Mouse (Mus musculus) liver, embryonic 16.5 days (tissue): Measurements from ENCODE around the gene Sh3d19. TPM values are rescaled to one million over a fixed set of nuclear protein-coding genes. Genes with fewer than 3 reads are reported as not detected.

Experiments used
- ATAC-seq: fragments of 200-750 bp; cut with Nextera tagmentation; 2 replicates; pipeline ENCODE4 v1.8.0; 2017; ENCODE audit warnings: low read depth, mild to moderate bottlenecking, moderate number of reproducible peaks, moderate library complexity
- H3K27ac ChIP-seq: fragments of 300-500 bp; sonication (generic); 2 replicates; pipeline ENCODE4 v1.5.1; 2014; ENCODE audit warnings: mild to moderate bottlenecking, low read length
- H3K27me3 ChIP-seq: fragments of 300-500 bp; sonication (generic); 2 replicates; pipeline ENCODE4 v1.6.1; 2014; ENCODE audit warnings: low read depth, low read length, mixed read lengths; ENCODE audit not compliant: control insufficient read depth, insufficient read depth
- H3K36me3 ChIP-seq: fragments of 300-500 bp; sonication (generic); 2 replicates; pipeline ENCODE4 v1.6.1; 2014; ENCODE audit warnings: mild to moderate bottlenecking; ENCODE audit not compliant: control insufficient read depth, insufficient read depth
- H3K4me1 ChIP-seq: fragments of 300-500 bp; sonication (generic); 2 replicates; pipeline ENCODE4 v1.6.1; 2014; ENCODE audit warnings: low read depth, low read length, mixed read lengths; ENCODE audit not compliant: control insufficient read depth
- H3K4me2 ChIP-seq: fragments of 300-500 bp; sonication (generic); 2 replicates; pipeline ENCODE4 v1.6.1; 2014; ENCODE audit warnings: low read depth, low read length, mixed read lengths
- H3K4me3 ChIP-seq: fragments of 300-500 bp; sonication (generic); 2 replicates; pipeline ENCODE4 v1.5.1; 2014; ENCODE audit warnings: low read depth, mild to moderate bottlenecking, low read length
- H3K9ac ChIP-seq: fragments of 300-500 bp; sonication (generic); 2 replicates; pipeline ENCODE4 v1.6.1; 2014; ENCODE audit warnings: low read depth, low read length
- H3K9me3 ChIP-seq: fragments of 300-500 bp; sonication (generic); replicated peaks from 2 replicates; pipeline ENCODE4 v1.6.1; 2016; ENCODE audit warnings: low read length; ENCODE audit not compliant: control insufficient read depth
- WGBS: fragments of 180-500 bp; shearing (Covaris S2); extraction: QIAGEN DNeasy Blood & Tissue Kit; methylation state at CpG from one replicate; pipeline ENCODE4 v1.1.7; 2014; ENCODE audit not compliant: insufficient replicate concordance; 5-methylcytosine and 5-hydroxymethylcytosine counted together
- polyA plus RNA-seq: library from polyadenylated mRNA; unstranded; fragments of >200 nt; fragmentation: Nextera tagmentation; extraction: Ambion mirVana; gene quantifications from 2 replicates; pipeline ENCODE4 v1.2.1, GENCODE M21; 2015

Gene Sh3d19
- polyA plus RNA-seq, result 6.6 and 8.4 TPM in 2 replicates

DNA sequence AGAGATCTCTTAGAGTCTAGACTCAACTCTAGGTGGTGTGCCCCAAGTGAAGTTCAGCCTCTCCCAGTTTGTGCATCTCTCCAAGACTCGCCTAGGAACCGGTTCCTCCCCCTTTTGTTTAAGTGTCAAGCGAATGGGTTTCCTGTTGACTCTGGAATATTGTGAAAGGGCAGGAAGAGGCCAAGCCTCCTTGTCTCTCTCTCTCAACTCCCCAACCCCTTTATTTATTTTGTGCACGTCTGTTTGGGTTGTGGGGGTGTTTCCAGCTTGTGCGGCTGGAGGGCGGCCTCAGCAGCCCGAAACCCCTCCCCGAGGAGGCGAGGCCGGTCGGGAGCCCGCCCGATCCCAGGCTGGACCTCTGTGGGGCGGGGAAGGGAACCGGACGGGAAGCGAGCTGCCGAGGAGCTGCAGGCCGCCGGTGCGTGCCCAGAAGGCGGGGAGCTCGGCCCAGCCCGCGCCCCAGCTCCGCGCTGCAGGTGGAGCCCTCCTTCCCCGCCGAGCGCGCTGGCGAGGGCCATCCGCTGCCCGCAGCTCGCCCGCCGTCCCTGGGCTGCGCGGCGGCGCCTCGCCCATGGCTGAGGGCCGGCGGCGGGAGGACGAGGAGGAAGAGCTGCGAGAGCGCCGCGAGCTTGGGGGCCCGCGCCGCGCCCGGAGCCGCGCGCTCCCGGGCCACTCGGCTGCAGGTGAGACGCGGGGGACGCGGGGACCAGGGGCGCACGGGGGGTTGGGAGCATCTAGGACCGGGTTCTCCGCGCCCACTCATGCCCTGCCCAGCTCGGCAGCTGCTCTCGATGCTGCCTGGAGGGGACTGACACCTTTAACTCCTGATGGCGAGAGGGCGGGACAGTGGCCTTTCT is at the start of gene Sh3d19:
Gene Sh3d19, plus strand, starts transcription at position 368 of the 857 bp plus-strand sequence.
- peak within 1 kb of the TSS; percentile 82 for H3K4me2 ChIP-seq
- peak; percentile 91 for ATAC-seq
- peak within 1 kb of the TSS; percentile 69 for H3K27ac ChIP-seq
- H3K36me3 ChIP-seq, result no peaks in the 10 kb centered on the region
- WGBS, result 1% methylated on average over 66 of the region's 73 CpGs
- no peaks in the 10 kb centered on the region for H3K9me3 ChIP-seq
- H3K4me1 ChIP-seq, result peaks cover 9% of the 10 kb centered on the region
- H3K27me3 ChIP-seq, result peaks cover 3% of the 10 kb centered on the region
- peak within 1 kb of the TSS; percentile 65 for H3K9ac ChIP-seq
- peak within 1 kb of the TSS; percentile 73 for H3K4me3 ChIP-seq

DNA sequence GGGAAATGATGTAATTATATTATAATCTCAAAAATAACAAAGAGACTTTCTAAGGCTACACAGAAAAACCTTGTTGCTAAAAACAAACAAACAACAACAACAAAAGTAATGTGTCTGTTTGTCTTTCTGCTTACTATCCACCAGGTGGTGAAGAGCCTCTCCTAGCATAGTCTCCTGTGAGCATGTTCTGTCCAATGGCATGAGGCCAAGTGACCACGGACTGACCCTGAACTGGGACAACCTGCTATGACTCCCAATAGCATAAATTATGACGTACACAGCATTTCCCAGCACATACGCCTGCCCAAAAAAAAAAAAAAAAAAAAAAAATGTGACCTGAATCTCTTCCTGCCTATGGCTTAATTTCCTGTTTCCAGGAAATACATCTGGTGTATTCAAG is 48.6 kb upstream of the Sh3d19 start:
- no peak overlapping the region for H3K9ac ChIP-seq
- no peaks in the 10 kb centered on the region for H3K9me3 ChIP-seq
- no peak for ATAC-seq
- H3K36me3 ChIP-seq, result no peaks in the 10 kb centered on the region
- H3K4me3 ChIP-seq, result no peak overlapping the region
- no peaks in the 10 kb centered on the region for H3K4me1 ChIP-seq
- no peak overlapping the region for H3K4me2 ChIP-seq
- 60% methylated on average over 3 of the region's 3 CpGs for WGBS
- H3K27ac ChIP-seq, result no peak overlapping the region
- H3K27me3 ChIP-seq, result no peaks in the 10 kb centered on the region

DNA sequence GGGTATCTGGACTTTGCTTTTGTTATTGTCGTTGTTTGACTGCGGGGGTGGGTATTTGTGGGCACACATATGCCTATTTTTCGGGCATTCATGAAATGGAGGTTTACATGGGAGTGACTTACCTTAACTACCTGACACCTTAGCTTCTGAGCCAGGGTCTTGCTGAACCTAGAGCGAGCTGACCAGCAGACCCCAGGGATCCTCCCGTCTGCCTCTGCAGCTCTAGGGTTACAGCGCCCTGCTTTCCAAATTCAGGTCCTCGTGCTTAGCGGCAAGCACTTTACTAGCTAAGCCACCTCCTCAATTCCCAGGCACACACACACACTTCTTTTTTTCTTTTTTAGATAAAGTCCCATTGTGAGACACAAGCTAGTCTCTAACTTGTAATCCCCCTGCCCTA is 47.6 kb upstream of the Sh3d19 start:
- Histone ChIP-seq H3K27ac (no peak overlapping the region), H3K9me3 (no peaks in the 10 kb centered on the region), H3K4me3 (no peak overlapping the region), H3K4me1 (no peaks in the 10 kb centered on the region), H3K4me2 (no peak overlapping the region), H3K9ac (no peak overlapping the region), H3K36me3 (no peaks in the 10 kb centered on the region), H3K27me3 (no peaks in the 10 kb centered on the region)
- 77% methylated on average over 8 of the region's 8 CpGs for WGBS
- no peak for ATAC-seq

GRCm38 (mm10) chr3:85923954-85924945 is 46.7 kb upstream of the Sh3d19 start:
- Histone ChIP-seq H3K9me3 (no peaks in the 10 kb centered on the region), H3K9ac (no peak overlapping the region), H3K27me3 (no peaks in the 10 kb centered on the region), H3K4me2 (no peak overlapping the region), H3K27ac (no peak overlapping the region), H3K36me3 (no peaks in the 10 kb centered on the region), H3K4me3 (no peak overlapping the region), H3K4me1 (no peaks in the 10 kb centered on the region)
- ATAC-seq, result no peak
- 35% methylated on average over 18 of the region's 18 CpGs for WGBS

GRCm38 (mm10) chr3:85927296-85927695 is 43.6 kb upstream of the Sh3d19 start:
- Histone ChIP-seq H3K4me3 (no peak overlapping the region), H3K4me1 (no peaks in the 10 kb centered on the region), H3K9ac (no peak overlapping the region), H3K36me3 (no peaks in the 10 kb centered on the region), H3K27me3 (no peaks in the 10 kb centered on the region), H3K9me3 (no peaks in the 10 kb centered on the region), H3K27ac (no peak overlapping the region), H3K4me2 (no peak overlapping the region)
- 76% methylated on average over 9 of the region's 9 CpGs for WGBS
- ATAC-seq, result no peak

DNA sequence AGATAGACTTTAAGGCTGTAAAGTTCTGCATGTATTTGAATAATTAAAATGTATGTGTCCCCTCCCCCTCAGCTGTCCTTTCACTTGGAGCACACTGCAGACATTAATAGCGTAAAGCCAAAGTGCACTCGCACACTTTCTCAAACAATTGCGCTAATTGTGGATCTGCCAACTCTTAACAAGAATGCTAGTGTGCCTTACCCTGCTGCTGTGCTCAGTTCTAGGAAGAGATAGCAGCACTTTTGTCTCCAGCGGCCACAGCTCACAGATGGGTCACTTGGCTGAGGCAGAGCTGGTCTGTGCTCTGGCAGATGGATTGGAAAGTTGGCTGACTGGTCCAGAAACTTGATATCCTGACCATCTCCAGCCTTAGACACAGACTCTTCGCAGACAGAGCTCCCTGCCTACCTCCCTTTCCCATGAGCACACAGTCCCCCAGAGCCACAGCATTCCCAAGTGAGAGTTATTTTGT is 42.7 kb upstream of the Sh3d19 start:
- Histone ChIP-seq H3K27ac (no peak overlapping the region), H3K4me2 (no peak overlapping the region), H3K9me3 (no peaks in the 10 kb centered on the region), H3K4me1 (no peaks in the 10 kb centered on the region), H3K36me3 (no peaks in the 10 kb centered on the region), H3K9ac (no peak overlapping the region), H3K27me3 (no peaks in the 10 kb centered on the region), H3K4me3 (no peak overlapping the region)
- 68% methylated on average over 5 of the region's 5 CpGs for WGBS
- ATAC-seq, result no peak

- WGBS, result 54% methylated on average over 5 of the region's 5 CpGs
- no peak overlapping the region for H3K27ac ChIP-seq
Observed at GRCm38 (mm10) chr3:85929711-85930110, 41.2 kb upstream of the Sh3d19 start.

DNA sequence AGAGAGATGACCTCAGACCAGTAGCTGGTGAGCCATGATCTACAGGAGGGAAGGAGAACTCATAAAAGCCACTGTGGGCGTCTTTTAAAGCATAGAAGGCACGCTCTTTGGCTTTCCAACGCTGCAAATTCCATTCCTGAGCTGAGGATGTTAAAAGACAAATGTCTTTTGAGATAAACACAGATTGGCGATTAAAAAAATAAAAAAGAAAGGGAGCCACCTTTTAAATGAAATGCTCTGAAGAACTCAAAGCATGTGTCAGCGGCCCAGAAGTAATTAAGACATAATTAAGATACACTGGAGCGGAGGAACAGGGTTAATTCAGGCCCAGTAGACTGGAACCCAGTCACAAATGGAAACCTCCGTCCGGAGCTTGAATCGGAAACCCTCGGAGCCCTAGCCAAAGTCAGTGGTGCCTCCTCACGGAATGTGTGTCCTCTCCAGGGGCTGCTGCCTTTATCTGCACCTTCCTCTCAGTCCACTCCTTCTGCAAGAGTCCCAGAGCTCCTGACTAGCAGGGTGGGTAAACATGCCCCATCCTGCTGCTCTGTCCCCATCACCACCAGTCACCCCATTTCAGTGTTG is 40.1 kb upstream of the Sh3d19 start:
- Histone ChIP-seq H3K4me3 (no peak overlapping the region), H3K27me3 (no peaks in the 10 kb centered on the region), H3K36me3 (no peaks in the 10 kb centered on the region), H3K4me1 (no peaks in the 10 kb centered on the region), H3K4me2 (no peak overlapping the region), H3K27ac (no peak overlapping the region), H3K9ac (no peak overlapping the region), H3K9me3 (no peaks in the 10 kb centered on the region)
- ATAC-seq, result no peak
- WGBS, result 71% methylated on average over 11 of the region's 11 CpGs

More at GRCm38 (mm10) chr3:85929711-85930110, 41.2 kb upstream of the Sh3d19 start:
- Histone ChIP-seq H3K4me1 (no peaks in the 10 kb centered on the region), H3K9me3 (no peaks in the 10 kb centered on the region), H3K36me3 (no peaks in the 10 kb centered on the region), H3K4me2 (no peak overlapping the region), H3K9ac (no peak overlapping the region), H3K4me3 (no peak overlapping the region), H3K27me3 (no peaks in the 10 kb centered on the region)
- no peak for ATAC-seq
